Mouse (Mus musculus) gastrocnemius, adult 18-20 months (tissue): Measurements from ENCODE around the gene Ccdc7b. TPM values are rescaled to one million over a fixed set of nuclear protein-coding genes. Genes with fewer than 3 reads are reported as not detected.
"Not testable (repeated sequence)": the region's sequence is repeated elsewhere in the genome, so short reads cannot be mapped to it uniquely, and the experiment has no call there.

Experiments
- DNase-seq: peaks from one replicate; pipeline ENCODE4 v3.0.0; 2021; ENCODE audit warnings: low spot score
- long read RNA-seq, 2 experiments: library from polyadenylated mRNA; stranded (forward); transcript quantifications; one replicate each; pipeline ENCODE4 v2.0.0; 2021
- total RNA-seq, 2 experiments: library from RNA; stranded (reverse); gene quantifications; 2 replicates each; pipeline ENCODE4 v1.2.3; 2021

The Ccdc7b gene
- not detected for total RNA-seq
- long read RNA-seq, experiment 1 = 0 reads
- long read RNA-seq, experiment 2 = 0 reads

GRCm38 (mm10) chr8:129066834-129067233 is at the start of gene Ccdc7b:
TSS of gene Ccdc7b (plus strand) at chr8:129067134.
- not testable (repeated sequence) for DNase-seq

DNA sequence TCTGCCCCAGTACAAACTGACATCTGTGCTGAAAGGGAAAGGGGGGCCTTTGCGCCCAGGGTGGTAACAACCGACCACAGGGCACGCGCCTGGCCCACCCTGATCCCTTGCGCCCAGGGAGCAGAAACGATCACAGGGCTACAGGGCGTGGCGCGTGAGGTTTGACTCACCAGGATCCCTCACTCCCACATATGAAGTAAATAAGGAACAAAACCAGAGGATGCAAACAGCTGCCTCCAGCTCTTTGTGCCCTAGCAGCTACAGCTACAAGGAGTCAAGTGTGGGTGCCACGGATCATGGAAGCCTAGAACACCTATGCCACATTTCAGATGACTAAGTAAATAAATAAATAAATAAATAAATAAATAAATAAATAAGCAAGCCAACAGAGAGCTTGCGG is 1.5 kb upstream of the Ccdc7b start, which contains the start of gene Ccdc7a:
Gene Ccdc7a (minus strand): TSS at position 101 of the 400 bp plus-strand sequence.
- not testable (repeated sequence) for DNase-seq

GRCm38 (mm10) chr8:129115761-129116160 is 48.8 kb downstream of the Ccdc7b start:
- not testable (repeated sequence) for DNase-seq

DNA sequence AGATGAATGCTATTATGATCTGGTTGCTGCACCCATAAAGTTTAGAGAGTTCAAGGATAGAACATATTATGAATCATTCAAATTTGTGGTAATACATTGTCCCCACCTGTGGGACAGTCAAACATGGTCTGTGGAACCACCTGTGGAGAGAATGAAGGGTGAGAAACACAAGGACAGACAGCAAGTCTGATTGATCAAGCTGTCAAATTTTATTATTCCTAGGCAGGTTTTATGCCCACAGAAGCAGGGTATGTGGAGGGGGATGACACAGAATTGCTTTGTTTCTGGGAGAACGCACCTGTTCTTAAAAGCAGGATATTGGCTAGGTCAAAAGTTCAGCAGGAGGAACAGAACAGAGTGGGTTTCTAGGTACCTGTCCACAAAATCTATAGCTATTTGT is 64.6 kb downstream of the Ccdc7b start, which contains the start of gene Gm10999:
Gene Gm10999 (minus strand): TSS at position 101 of the 400 bp plus-strand sequence.
- DNase-seq = no peak

GRCm38 (mm10) chr8:129133475-129133874 is 66.5 kb downstream of the Ccdc7b start:
- no peak for DNase-seq

Other genes starting within 250 kb of the Ccdc7b start
- not detected for gene Ccdc7a, start 1.6 kb upstream of the Ccdc7b start, total RNA-seq
- gene Gm10999, start 64.5 kb downstream of the Ccdc7b start, total RNA-seq = not detected
- gene 2610044O15Rik8, start 167.3 kb downstream of the Ccdc7b start, total RNA-seq = 10 to 100 TPM; 19.3 to 19.7 TPM